Mouse (Mus musculus) midbrain, embryonic 16.5 days (tissue): ENCODE data around the gene Folr2. TPM values are rescaled to one million over a fixed set of nuclear protein-coding genes. Genes with fewer than 3 reads are reported as not detected.

Experiments
- ATAC-seq: fragments of 200-750 bp; cut with Nextera tagmentation; 2 replicates; pipeline ENCODE4 v1.8.0; 2017; ENCODE audit warnings: moderate TSS enrichment
- H3K27ac ChIP-seq: fragments of 300-500 bp; sonication (generic); 2 replicates; pipeline ENCODE4 v1.5.1; 2014; ENCODE audit warnings: mild to moderate bottlenecking, low read length, mixed read lengths
- H3K27me3 ChIP-seq: fragments of 300-500 bp; sonication (generic); 2 replicates; pipeline ENCODE4 v1.6.1; 2014; ENCODE audit warnings: low read depth, low read length, mixed read lengths; ENCODE audit not compliant: control insufficient read depth, insufficient read depth
- H3K36me3 ChIP-seq: fragments of 300-500 bp; sonication (generic); 2 replicates; pipeline ENCODE4 v1.6.1; 2014; ENCODE audit warnings: mild to moderate bottlenecking, low read length, moderate library complexity, mixed read lengths; ENCODE audit not compliant: control insufficient read depth, insufficient read depth
- H3K4me1 ChIP-seq: fragments of 300-500 bp; sonication (generic); 2 replicates; pipeline ENCODE4 v1.6.1; 2014; ENCODE audit warnings: mild to moderate bottlenecking, low read length, mixed read lengths; ENCODE audit not compliant: control insufficient read depth, insufficient read depth
- H3K4me2 ChIP-seq: fragments of 300-500 bp; sonication (generic); 2 replicates; pipeline ENCODE4 v1.6.1; 2014; ENCODE audit warnings: mild to moderate bottlenecking, low read length, mixed read lengths
- H3K4me3 ChIP-seq: fragments of 300-500 bp; sonication (generic); 2 replicates; pipeline ENCODE4 v1.5.1; 2014; ENCODE audit warnings: low read depth, mild to moderate bottlenecking, low read length, moderate library complexity, mixed read lengths
- H3K9ac ChIP-seq: fragments of 300-500 bp; sonication (generic); 2 replicates; pipeline ENCODE4 v1.6.1; 2014; ENCODE audit warnings: low read depth, low read length, mixed read lengths
- H3K9me3 ChIP-seq: fragments of 300-500 bp; sonication (generic); replicated peaks from 2 replicates; pipeline ENCODE4 v1.6.1; 2014; ENCODE audit warnings: mild to moderate bottlenecking, low read length, mixed read lengths; ENCODE audit not compliant: control insufficient read depth, poor library complexity, severe bottlenecking
- WGBS: fragments of 180-500 bp; shearing (Covaris S2); extraction: QIAGEN DNeasy Blood & Tissue Kit; methylation state at CpG from one replicate; pipeline ENCODE4 v1.1.7; 2014; 5-methylcytosine and 5-hydroxymethylcytosine counted together
- polyA plus RNA-seq: library from polyadenylated mRNA; unstranded; fragments of >200 nt; fragmentation: Nextera tagmentation; extraction: Ambion mirVana; gene quantifications from 2 replicates; pipeline ENCODE4 v1.2.1, GENCODE M21; 2015

The Folr2 gene
- 1.0 and 1.1 TPM in 2 replicates for polyA plus RNA-seq

GRCm38 (mm10) chr7:101857094-101857493 lies at the start of gene Folr2:
Gene Folr2, minus strand, starts transcription at chr7:101857194.
- Histone ChIP-seq H3K4me1 (no peaks in the 10 kb centered on the region), H3K4me3 (no peak within 1 kb of the TSS), H3K4me2 (no peak within 1 kb of the TSS), H3K9me3 (no peaks in the 10 kb centered on the region), H3K36me3 (no peaks in the 10 kb centered on the region), H3K27me3 (no peaks in the 10 kb centered on the region), H3K9ac (no peak within 1 kb of the TSS), H3K27ac (no peak within 1 kb of the TSS)
- no peak for ATAC-seq
- WGBS, result 89% methylated on average over 4 of the region's 4 CpGs

- Histone ChIP-seq H3K4me1 (peaks cover 19% of the 10 kb centered on the region), H3K27ac (no peak overlapping the region), H3K27me3 (no peaks in the 10 kb centered on the region), H3K4me2 (peak overlapping the region; percentile 60), H3K36me3 (peaks cover 9% of the 10 kb centered on the region; the same call in 1 of the 2 replicates), H3K9me3 (no peaks in the 10 kb centered on the region), H3K9ac (peak overlapping the region; percentile 94; the same call in 1 of the 2 replicates), H3K4me3 (peak overlapping the region; percentile 92)
- ATAC-seq, result no peak
- WGBS, result 90% methylated on average over 8 of the region's 8 CpGs
Measured at GRCm38 (mm10) chr7:101906696-101907095, 49.7 kb upstream of the Folr2 start.

GRCm38 (mm10) chr7:101906287-101906681 lies 49.3 kb upstream of the Folr2 start, which contains the start of gene Tomt:
Gene Tomt, minus strand, starts transcription at chr7:101906359.
- Histone ChIP-seq H3K36me3 (peaks cover 8% of the 10 kb centered on the region; the same call in 1 of the 2 replicates), H3K4me2 (peak within 1 kb of the TSS; percentile 60), H3K4me3 (peak within 1 kb of the TSS; percentile 92), H3K27me3 (no peaks in the 10 kb centered on the region), H3K9ac (peak within 1 kb of the TSS; percentile 94), H3K27ac (peak within 1 kb of the TSS; percentile 97), H3K9me3 (no peaks in the 10 kb centered on the region), H3K4me1 (peaks cover 19% of the 10 kb centered on the region)
- WGBS, result 28% methylated on average over 11 of the region's 11 CpGs
- no peak for ATAC-seq

- WGBS, result under 1% methylated on average over 61 of the region's 61 CpGs
- Histone ChIP-seq H3K27me3 (no peaks in the 10 kb centered on the region), H3K4me2 (peak within 1 kb of the TSS; percentile 60)
Measured at GRCm38 (mm10) chr7:101905561-101906286, 48.7 kb upstream of the Folr2 start, which contains the start of gene Lamtor1. Gene Lamtor1, plus strand, starts transcription at chr7:101905904.

GRCm38 (mm10) chr7:101902846-101903245 lies 45.9 kb upstream of the Folr2 start:
- ATAC-seq, result no peak
- peaks cover 16% of the 10 kb centered on the region for H3K4me1 ChIP-seq
- H3K4me3 ChIP-seq, result no peak overlapping the region
- H3K27me3 ChIP-seq, result no peaks in the 10 kb centered on the region
- H3K9me3 ChIP-seq, result no peaks in the 10 kb centered on the region
- no peaks in the 10 kb centered on the region for H3K36me3 ChIP-seq
- no peak overlapping the region for H3K27ac ChIP-seq
- no peak overlapping the region for H3K4me2 ChIP-seq
- H3K9ac ChIP-seq, result no peak overlapping the region

More at GRCm38 (mm10) chr7:101905561-101906286, 48.7 kb upstream of the Folr2 start, which contains the start of gene Lamtor1:
- peak within 1 kb of the TSS; percentile 94 for H3K9ac ChIP-seq
- H3K9me3 ChIP-seq, result no peaks in the 10 kb centered on the region
- peaks cover 19% of the 10 kb centered on the region for H3K4me1 ChIP-seq
- peak within 1 kb of the TSS; percentile 92 for H3K4me3 ChIP-seq
- H3K36me3 ChIP-seq, result 0 out of 2 replicates have a peak, but pooled peaks cover 6% of the 10 kb centered on the region
- peak; percentile 97 for ATAC-seq
- peak within 1 kb of the TSS; percentile 97 for H3K27ac ChIP-seq

GRCm38 (mm10) chr7:101901969-101902368 lies 45.0 kb upstream of the Folr2 start:
- Histone ChIP-seq H3K4me3 (no peak overlapping the region), H3K27me3 (no peaks in the 10 kb centered on the region), H3K9ac (no peak overlapping the region), H3K9me3 (no peaks in the 10 kb centered on the region), H3K36me3 (no peaks in the 10 kb centered on the region), H3K27ac (no peak overlapping the region), H3K4me2 (no peak overlapping the region), H3K4me1 (peaks cover 16% of the 10 kb centered on the region)
- 95% methylated on average over 10 of the region's 10 CpGs for WGBS
- ATAC-seq, result no peak

- Histone ChIP-seq H3K36me3 (no peaks in the 10 kb centered on the region), H3K9ac (no peak overlapping the region), H3K27ac (no peak overlapping the region), H3K27me3 (no peaks in the 10 kb centered on the region), H3K9me3 (no peaks in the 10 kb centered on the region), H3K4me3 (no peak overlapping the region), H3K4me1 (peaks cover 10% of the 10 kb centered on the region), H3K4me2 (no peak overlapping the region)
- WGBS, result 94% methylated on average over 16 of the region's 16 CpGs
- no peak for ATAC-seq
Measured at GRCm38 (mm10) chr7:101900331-101901097, 43.5 kb upstream of the Folr2 start.

GRCm38 (mm10) chr7:101896104-101897066 lies 39.4 kb upstream of the Folr2 start:
- Histone ChIP-seq H3K27me3 (no peaks in the 10 kb centered on the region), H3K4me1 (peaks cover 10% of the 10 kb centered on the region; the same call in 1 of the 2 replicates), H3K27ac (peak overlapping the region; percentile 90), H3K36me3 (no peaks in the 10 kb centered on the region), H3K9ac (peak overlapping the region; percentile 72), H3K9me3 (no peaks in the 10 kb centered on the region), H3K4me2 (peak overlapping the region; percentile 59), H3K4me3 (peak overlapping the region; percentile 66)
- under 1% methylated on average over 57 of the region's 57 CpGs for WGBS
- ATAC-seq, result peak; percentile 99
